Mouse (Mus musculus) intestine, postnatal 0 days (tissue): ENCODE data around the gene Zfp428. TPM values are rescaled to one million over a fixed set of nuclear protein-coding genes. Genes with fewer than 3 reads are reported as not detected.

ENCODE experiments used
- ATAC-seq: fragments of 200-750 bp; cut with Nextera tagmentation; 2 replicates; pipeline ENCODE4 v1.8.0; 2017; ENCODE audit warnings: mild to moderate bottlenecking, moderate TSS enrichment, moderate library complexity
- H3K27ac ChIP-seq: fragments of 300-500 bp; sonication (generic); 2 replicates; pipeline ENCODE4 v1.5.1; 2014; ENCODE audit warnings: mild to moderate bottlenecking, low read depth, low read length, moderate library complexity
- H3K27me3 ChIP-seq: fragments of 300-500 bp; sonication (generic); replicated peaks from 2 replicates; pipeline ENCODE4 v1.6.1; 2014; ENCODE audit warnings: low read length, mixed read lengths; ENCODE audit not compliant: control insufficient read depth, insufficient read depth
- H3K36me3 ChIP-seq: fragments of 300-500 bp; sonication (generic); 2 replicates; pipeline ENCODE4 v1.6.1; 2014; ENCODE audit warnings: mild to moderate bottlenecking, moderate library complexity; ENCODE audit not compliant: control insufficient read depth, insufficient read depth
- H3K4me1 ChIP-seq: fragments of 300-500 bp; sonication (generic); replicated peaks from 2 replicates; pipeline ENCODE4 v1.6.1; 2014; ENCODE audit warnings: antibody characterized with exemption, low read length, mixed read lengths; ENCODE audit not compliant: control insufficient read depth, insufficient read depth
- H3K4me2 ChIP-seq: fragments of 300-500 bp; sonication (generic); replicated peaks from 2 replicates; pipeline ENCODE4 v1.6.1; 2014; ENCODE audit warnings: low read depth, mild to moderate bottlenecking, moderate library complexity
- H3K4me3 ChIP-seq: fragments of 300-500 bp; sonication (generic); 2 replicates; pipeline ENCODE4 v1.5.1; 2014; ENCODE audit warnings: low read depth, low read length
- H3K9ac ChIP-seq: fragments of 300-500 bp; sonication (generic); 2 replicates; pipeline ENCODE4 v1.6.1; 2014; ENCODE audit warnings: mild to moderate bottlenecking, low read depth, low read length
- H3K9me3 ChIP-seq: fragments of 300-500 bp; sonication (generic); 2 replicates; pipeline ENCODE4 v1.6.1; 2016; ENCODE audit warnings: mixed run types; ENCODE audit not compliant: control insufficient read depth
- CTCF ChIP-seq: sonication (generic); IDR thresholded peaks from 2 replicates; pipeline ENCODE4 v1.5.1; 2016; ENCODE audit warnings: low read depth, mild to moderate bottlenecking, control low read depth, antibody characterized with exemption, moderate library complexity
- WGBS: fragments of 180-500 bp; shearing (Covaris S2); extraction: QIAGEN DNeasy Blood & Tissue Kit; methylation state at CpG from one replicate; pipeline ENCODE4 v1.1.7; 2014; 5-methylcytosine and 5-hydroxymethylcytosine counted together
- polyA plus RNA-seq: library from polyadenylated mRNA; unstranded; fragments of >200 nt; fragmentation: Nextera tagmentation; extraction: Ambion mirVana; gene quantifications from 2 replicates; pipeline ENCODE4 v1.2.1, GENCODE M21; 2015

Zfp428 gene
- polyA plus RNA-seq, 1 experiment from 2014 or later = 11.2 TPM

DNA sequence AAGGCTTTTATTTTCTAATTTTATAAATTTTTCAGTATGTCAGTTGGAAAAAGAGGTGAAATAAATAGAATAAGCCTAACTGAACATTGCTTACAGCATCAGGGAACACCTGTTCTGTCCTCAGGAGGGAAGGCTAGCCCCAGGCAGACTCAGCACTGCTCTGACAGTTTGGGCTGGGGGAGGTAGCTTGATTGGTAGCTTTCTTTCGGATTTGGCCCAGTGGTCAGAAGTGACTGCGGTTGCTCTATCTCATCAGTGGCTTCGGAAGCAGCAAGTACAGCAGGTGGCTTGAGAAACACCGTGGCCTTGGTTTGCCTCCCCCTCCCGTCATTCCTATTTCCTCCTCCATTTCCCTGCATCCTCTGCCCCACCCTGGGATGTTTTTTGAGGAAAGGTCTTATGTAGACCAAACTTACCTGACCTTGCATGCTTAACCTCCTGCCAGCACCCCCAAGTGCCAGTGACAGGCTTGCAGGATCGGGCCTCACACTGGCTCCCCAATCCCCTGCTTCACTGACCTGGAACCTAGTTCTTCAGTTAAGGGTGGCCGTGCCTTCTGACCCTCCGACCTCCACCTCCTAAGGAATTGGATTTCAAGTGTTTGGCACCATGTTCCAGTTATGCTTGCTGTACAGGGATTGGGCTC is 56.5 kb downstream of the Zfp428 start:
- no peaks in the 10 kb centered on the region for H3K4me1 ChIP-seq
- no peak overlapping the region for H3K27ac ChIP-seq
- no peak overlapping the region for H3K4me2 ChIP-seq
- H3K9ac ChIP-seq = no peak overlapping the region
- H3K36me3 ChIP-seq = peaks cover 64% of the 10 kb centered on the region
- 93% methylated on average over 8 of the region's 8 CpGs for WGBS
- no peak for TF ChIP-seq CTCF
- ATAC-seq = no peak
- no peak overlapping the region for H3K4me3 ChIP-seq
- no peaks in the 10 kb centered on the region for H3K27me3 ChIP-seq
- no peaks in the 10 kb centered on the region for H3K9me3 ChIP-seq

- TF ChIP-seq CTCF = no peak
- ATAC-seq = no peak
- Histone ChIP-seq H3K9ac (no peak overlapping the region), H3K4me3 (no peak overlapping the region), H3K36me3 (peaks cover 68% of the 10 kb centered on the region), H3K9me3 (no peaks in the 10 kb centered on the region), H3K4me2 (no peak overlapping the region), H3K27me3 (no peaks in the 10 kb centered on the region), H3K4me1 (no peaks in the 10 kb centered on the region), H3K27ac (no peak overlapping the region)
- 84% methylated on average over 4 of the region's 4 CpGs for WGBS
These were observed 57.0 kb downstream of the Zfp428 start for GRCm38 (mm10) chr7:24563837-24564206.

GRCm38 (mm10) chr7:24564607-24565265 is 57.9 kb downstream of the Zfp428 start:
- no peak overlapping the region for H3K27ac ChIP-seq
- no peaks in the 10 kb centered on the region for H3K27me3 ChIP-seq
- H3K4me1 ChIP-seq = no peaks in the 10 kb centered on the region
- peaks cover 68% of the 10 kb centered on the region for H3K36me3 ChIP-seq
- no peak overlapping the region for H3K4me2 ChIP-seq
- ATAC-seq = 0 out of 2 replicates have a peak, but pooled peaks have one; percentile 20
- 67% methylated on average over 6 of the region's 6 CpGs for WGBS
- H3K9ac ChIP-seq = no peak overlapping the region
- no peak overlapping the region for H3K4me3 ChIP-seq
- H3K9me3 ChIP-seq = no peaks in the 10 kb centered on the region
- TF ChIP-seq CTCF = peak; percentile 93

Other genes starting within 250 kb of the Zfp428 start
- gene Zfp93, start 236.6 kb upstream of the Zfp428 start, polyA plus RNA-seq = 2.2 and 3.2 TPM in 2 replicates
- gene Zfp61, start 205.8 kb upstream of the Zfp428 start, polyA plus RNA-seq = 4.6 and 5.1 TPM in 2 replicates
- gene Zfp94, start 190.3 kb upstream of the Zfp428 start, polyA plus RNA-seq = 3.1 and 3.2 TPM in 2 replicates
- gene Tescl, start 173.1 kb upstream of the Zfp428 start, polyA plus RNA-seq = 0.18 TPM in 1 of 2 replicates, not detected in the other
- not detected in 2 replicates for gene Lypd5, start 157.8 kb upstream of the Zfp428 start, polyA plus RNA-seq
- gene Kcnn4, start 136.7 kb upstream of the Zfp428 start, polyA plus RNA-seq = 3.2 and 3.7 TPM in 2 replicates
- 14.0 and 15.1 TPM in 2 replicates for gene Smg9, start 107.4 kb upstream of the Zfp428 start, polyA plus RNA-seq
- not detected in 2 replicates for gene Irgc1, start 54.7 kb upstream of the Zfp428 start, polyA plus RNA-seq
- 6.9 and 7.8 TPM in 2 replicates for gene Plaur, start 44.5 kb upstream of the Zfp428 start, polyA plus RNA-seq
- 1.4 and 1.7 TPM in 2 replicates for gene Cadm4, start 25.0 kb upstream of the Zfp428 start, polyA plus RNA-seq
- 0.05 TPM in 1 of 2 replicates, not detected in the other for gene AC161166.1, start 5.4 kb downstream of the Zfp428 start, polyA plus RNA-seq
- gene Irgq, start 23.7 kb downstream of the Zfp428 start, polyA plus RNA-seq = 3.4 TPM in 2 replicates
- not detected in 2 replicates for gene Pinlyp, start 39.1 kb downstream of the Zfp428 start, polyA plus RNA-seq
- 24.5 and 26.6 TPM in 2 replicates for gene Xrcc1, start 39.3 kb downstream of the Zfp428 start, polyA plus RNA-seq
- gene Ethe1, start 80.5 kb downstream of the Zfp428 start, polyA plus RNA-seq = 17.9 and 25.4 TPM in 2 replicates
- 2.1 and 2.2 TPM in 2 replicates for gene Zfp575, start 80.6 kb downstream of the Zfp428 start, polyA plus RNA-seq
- gene Phldb3, start 103.8 kb downstream of the Zfp428 start, polyA plus RNA-seq = 0.65 and 0.85 TPM in 2 replicates
- 0.13 and 0.17 TPM in 2 replicates for gene Lypd3, start 129.5 kb downstream of the Zfp428 start, polyA plus RNA-seq
- gene Tex101, start 169.7 kb downstream of the Zfp428 start, polyA plus RNA-seq = not detected in 2 replicates
- gene BC049730, start 202.2 kb downstream of the Zfp428 start, polyA plus RNA-seq = not detected in 2 replicates
- gene Gm4763, start 219.9 kb downstream of the Zfp428 start, polyA plus RNA-seq = not detected in 2 replicates